Mouse (Mus musculus) intestine, embryonic 16.5 days (tissue): ENCODE results near the gene Fgd1. TPM values are rescaled to one million over a fixed set of nuclear protein-coding genes. Genes with fewer than 3 reads are reported as not detected.

Experiments used
- ATAC-seq: fragments of 200-750 bp; cut with Nextera tagmentation; 2 replicates; pipeline ENCODE4 v1.8.0; 2017; ENCODE audit warnings: moderate TSS enrichment, moderate library complexity
- H3K27ac ChIP-seq: fragments of 300-500 bp; sonication (generic); 2 replicates; pipeline ENCODE4 v1.5.1; 2014; ENCODE audit warnings: mild to moderate bottlenecking, low read length
- H3K27me3 ChIP-seq: fragments of 300-500 bp; sonication (generic); replicated peaks from 2 replicates; pipeline ENCODE4 v1.6.1; 2014; ENCODE audit warnings: low read length, control low read depth, mixed read lengths; ENCODE audit not compliant: control insufficient read depth, insufficient read depth
- H3K36me3 ChIP-seq: fragments of 300-500 bp; sonication (generic); 2 replicates; pipeline ENCODE4 v1.6.1; 2014; ENCODE audit warnings: low read length, control low read depth; ENCODE audit not compliant: control insufficient read depth, insufficient read depth
- H3K4me1 ChIP-seq: fragments of 300-500 bp; sonication (generic); 2 replicates; pipeline ENCODE4 v1.6.1; 2014; ENCODE audit warnings: low read length, control low read depth, mixed read lengths; ENCODE audit not compliant: control insufficient read depth, insufficient read depth
- H3K4me2 ChIP-seq: fragments of 300-500 bp; sonication (generic); 2 replicates; pipeline ENCODE4 v1.6.1; 2014; ENCODE audit warnings: low read depth, low read length, control low read depth
- H3K4me3 ChIP-seq: fragments of 300-500 bp; sonication (generic); 2 replicates; pipeline ENCODE4 v1.5.1; 2014; ENCODE audit warnings: mild to moderate bottlenecking, low read length
- H3K9ac ChIP-seq: fragments of 300-500 bp; sonication (generic); 2 replicates; pipeline ENCODE4 v1.6.1; 2014; ENCODE audit warnings: low read depth, low read length
- H3K9me3 ChIP-seq: fragments of 300-500 bp; sonication (generic); 2 replicates; pipeline ENCODE4 v1.6.1; 2016; ENCODE audit warnings: low read length, control low read depth; ENCODE audit not compliant: control insufficient read depth
- WGBS: fragments of 180-500 bp; shearing (Covaris S2); extraction: QIAGEN DNeasy Blood & Tissue Kit; methylation state at CpG from one replicate; pipeline ENCODE4 v1.1.7; 2014; 5-methylcytosine and 5-hydroxymethylcytosine counted together
- polyA plus RNA-seq: library from polyadenylated mRNA; unstranded; fragments of >200 nt; fragmentation: Nextera tagmentation; extraction: Ambion mirVana; gene quantifications from 2 replicates; pipeline ENCODE4 v1.2.1, GENCODE M21; 2015

Gene Fgd1
- 4.1 and 5.3 TPM in 2 replicates for polyA plus RNA-seq

GRCm38 (mm10) chrX:151045850-151046249 is at the start of gene Fgd1:
Fgd1 (plus strand) TSS chrX:151046150.
- 95% methylated on average over 8 of the region's 8 CpGs for WGBS
- Histone ChIP-seq H3K4me2 (peak within 1 kb of the TSS; percentile 51), H3K9me3 (no peaks in the 10 kb centered on the region), H3K36me3 (no peaks in the 10 kb centered on the region), H3K27ac (peak within 1 kb of the TSS; percentile 77), H3K4me3 (peak within 1 kb of the TSS; percentile 66), H3K27me3 (no peaks in the 10 kb centered on the region), H3K4me1 (0 out of 2 replicates have a peak, but pooled peaks cover 7% of the 10 kb centered on the region), H3K9ac (peak within 1 kb of the TSS; percentile 77)
- ATAC-seq = no peak

- Histone ChIP-seq H3K27me3 (no peaks in the 10 kb centered on the region), H3K9ac (no peak overlapping the region), H3K9me3 (no peaks in the 10 kb centered on the region), H3K4me2 (no peak overlapping the region), H3K4me3 (no peak overlapping the region), H3K4me1 (no peaks in the 10 kb centered on the region), H3K27ac (no peak overlapping the region), H3K36me3 (no peaks in the 10 kb centered on the region)
- ATAC-seq = no peak
- 80% methylated on average over 3 of the region's 3 CpGs for WGBS
Measured at GRCm38 (mm10) chrX:150996775-150997174, 49.2 kb upstream of the Fgd1 start.

- Histone ChIP-seq H3K27me3 (no peaks in the 10 kb centered on the region), H3K27ac (0 out of 2 replicates have a peak within 1 kb of the TSS, but pooled peaks have one; percentile 57), H3K9me3 (no peaks in the 10 kb centered on the region), H3K9ac (peak within 1 kb of the TSS; percentile 61), H3K4me3 (peak within 1 kb of the TSS; percentile 53), H3K36me3 (no peaks in the 10 kb centered on the region), H3K4me2 (peak within 1 kb of the TSS; percentile 52), H3K4me1 (peaks cover 3% of the 10 kb centered on the region; the same call in 1 of the 2 replicates)
- ATAC-seq = peak; percentile 98
- WGBS = 15% methylated on average over 42 of the region's 43 CpGs
Measured at GRCm38 (mm10) chrX:151016938-151017877, 28.7 kb upstream of the Fgd1 start, which contains the start of gene Gnl3l. Gnl3l (minus strand) TSS chrX:151017322.

GRCm38 (mm10) chrX:151017897-151018296 is 28.1 kb upstream of the Fgd1 start:
- Histone ChIP-seq H3K4me2 (peak overlapping the region; percentile 52), H3K4me3 (peak overlapping the region; percentile 53), H3K27ac (0 out of 2 replicates have a peak overlapping the region, but pooled peaks have one; percentile 37), H3K9ac (peak overlapping the region; percentile 52; the same call in 1 of the 2 replicates), H3K9me3 (no peaks in the 10 kb centered on the region), H3K27me3 (no peaks in the 10 kb centered on the region), H3K36me3 (no peaks in the 10 kb centered on the region), H3K4me1 (peaks cover 3% of the 10 kb centered on the region; the same call in 1 of the 2 replicates)
- WGBS = 12% methylated on average over 3 of the region's 3 CpGs
- ATAC-seq = no peak

- no peak overlapping the region for H3K4me3 ChIP-seq
- 73% methylated on average over 3 of the region's 3 CpGs for WGBS
- peaks cover 3% of the 10 kb centered on the region; the same call in 1 of the 2 replicates for H3K4me1 ChIP-seq
- no peak overlapping the region for H3K9ac ChIP-seq
- no peak for ATAC-seq
- no peak overlapping the region for H3K27ac ChIP-seq
- H3K9me3 ChIP-seq = no peaks in the 10 kb centered on the region
- no peaks in the 10 kb centered on the region for H3K36me3 ChIP-seq
- no peak overlapping the region for H3K4me2 ChIP-seq
- no peaks in the 10 kb centered on the region for H3K27me3 ChIP-seq
Measured at GRCm38 (mm10) chrX:151018798-151019197, 27.2 kb upstream of the Fgd1 start.

GRCm38 (mm10) chrX:151031400-151031799 is 14.6 kb upstream of the Fgd1 start:
- Histone ChIP-seq H3K27ac (no peak overlapping the region), H3K9me3 (no peaks in the 10 kb centered on the region), H3K36me3 (no peaks in the 10 kb centered on the region), H3K4me3 (no peak overlapping the region), H3K4me2 (no peak overlapping the region), H3K9ac (no peak overlapping the region), H3K4me1 (no peaks in the 10 kb centered on the region), H3K27me3 (no peaks in the 10 kb centered on the region)
- 48% methylated on average over 3 of the region's 3 CpGs for WGBS
- no peak for ATAC-seq

GRCm38 (mm10) chrX:151041223-151041622 is 4.7 kb upstream of the Fgd1 start:
- Histone ChIP-seq H3K4me1 (no peaks in the 10 kb centered on the region), H3K27me3 (no peaks in the 10 kb centered on the region), H3K4me2 (no peak overlapping the region), H3K36me3 (no peaks in the 10 kb centered on the region), H3K27ac (no peak overlapping the region), H3K9me3 (no peaks in the 10 kb centered on the region), H3K4me3 (no peak overlapping the region), H3K9ac (no peak overlapping the region)
- WGBS = 53% methylated on average over 5 of the region's 5 CpGs
- no peak for ATAC-seq

- no peaks in the 10 kb centered on the region for H3K9me3 ChIP-seq
Measured at GRCm38 (mm10) chrX:151046321-151046720, 371 bp downstream of the Fgd1 start.

GRCm38 (mm10) chrX:151046777-151047430 is 954 bp downstream of the Fgd1 start:
- H3K9me3 ChIP-seq = no peaks in the 10 kb centered on the region
- H3K4me1 ChIP-seq = 0 out of 2 replicates have a peak, but pooled peaks cover 7% of the 10 kb centered on the region
- H3K4me3 ChIP-seq = peak overlapping the region; percentile 66
- H3K27me3 ChIP-seq = no peaks in the 10 kb centered on the region
- peak overlapping the region; percentile 51 for H3K4me2 ChIP-seq
- peak overlapping the region; percentile 77 for H3K27ac ChIP-seq
- 17% methylated on average over 55 of the region's 62 CpGs for WGBS
- no peaks in the 10 kb centered on the region for H3K36me3 ChIP-seq
- ATAC-seq = peak; percentile 92
- peak overlapping the region; percentile 77 for H3K9ac ChIP-seq

More at GRCm38 (mm10) chrX:151046321-151046720, 371 bp downstream of the Fgd1 start:
- Histone ChIP-seq H3K36me3 (no peaks in the 10 kb centered on the region), H3K4me3 (peak overlapping the region; percentile 66), H3K27ac (peak overlapping the region; percentile 14; the same call in 1 of the 2 replicates), H3K9ac (no peak overlapping the region), H3K4me2 (peak overlapping the region; percentile 51), H3K4me1 (0 out of 2 replicates have a peak, but pooled peaks cover 7% of the 10 kb centered on the region), H3K27me3 (no peaks in the 10 kb centered on the region)
- WGBS = 44% methylated on average over 11 of the region's 11 CpGs
- ATAC-seq = no peak
